Mouse (Mus musculus) midbrain, embryonic 14.5 days (tissue): Measurements from ENCODE around the gene Iqcf6. TPM values are rescaled to one million over a fixed set of nuclear protein-coding genes. Genes with fewer than 3 reads are reported as not detected.
"Not testable (repeated sequence)": the region's sequence is repeated elsewhere in the genome, so short reads cannot be mapped to it uniquely, and the experiment has no call there.

Source experiments
- ATAC-seq: fragments of 200-750 bp; cut with Nextera tagmentation; 2 replicates; pipeline ENCODE4 v1.8.0; 2017; ENCODE audit warnings: moderate number of reproducible peaks, moderate library complexity; ENCODE audit not compliant: low FRiP score, low TSS enrichment
- DNase-seq: peaks from one replicate; pipeline ENCODE4 v3.0.0-alpha.2; 2015
- H3K27ac ChIP-seq: fragments of 300-500 bp; sonication (generic); replicated peaks from 2 replicates; pipeline ENCODE4 v1.5.1; 2014; ENCODE audit warnings: mild to moderate bottlenecking, low read depth, low read length, moderate library complexity
- H3K27me3 ChIP-seq: fragments of 300-500 bp; sonication (generic); 2 replicates; pipeline ENCODE4 v1.6.1; 2014; ENCODE audit warnings: low read length, control low read depth, mixed read lengths; ENCODE audit not compliant: control insufficient read depth, insufficient read depth
- H3K36me3 ChIP-seq: fragments of 300-500 bp; sonication (generic); 2 replicates; pipeline ENCODE4 v1.6.1; 2014; ENCODE audit warnings: low read length, control low read depth; ENCODE audit not compliant: control insufficient read depth, insufficient read depth
- H3K4me1 ChIP-seq: fragments of 300-500 bp; sonication (generic); 2 replicates; pipeline ENCODE4 v1.6.1; 2014; ENCODE audit warnings: mild to moderate bottlenecking, antibody characterized with exemption, low read length, control low read depth; ENCODE audit not compliant: control insufficient read depth, insufficient read depth
- H3K4me2 ChIP-seq: fragments of 300-500 bp; sonication (generic); 2 replicates; pipeline ENCODE4 v1.6.1; 2014; ENCODE audit warnings: mild to moderate bottlenecking, low read length, moderate library complexity
- H3K4me3 ChIP-seq: fragments of 300-500 bp; sonication (generic); replicated peaks from 2 replicates; pipeline ENCODE4 v1.5.1; 2014; ENCODE audit warnings: low read depth, low read length
- H3K9ac ChIP-seq: fragments of 300-500 bp; sonication (generic); replicated peaks from 2 replicates; pipeline ENCODE4 v1.6.1; 2014; ENCODE audit warnings: mild to moderate bottlenecking, low read length, moderate library complexity
- H3K9me3 ChIP-seq: fragments of 300-500 bp; sonication (generic); 2 replicates; pipeline ENCODE4 v1.6.1; 2016; ENCODE audit warnings: low read length, control low read depth, mixed read lengths; ENCODE audit not compliant: control insufficient read depth
- WGBS: fragments of 180-500 bp; shearing (Covaris S2); extraction: QIAGEN DNeasy Blood & Tissue Kit; methylation state at CpG from one replicate; pipeline ENCODE4 v1.1.7; 2014; 5-methylcytosine and 5-hydroxymethylcytosine counted together
- polyA plus RNA-seq: library from polyadenylated mRNA; unstranded; fragments of >200 nt; fragmentation: Nextera tagmentation; extraction: Ambion mirVana; gene quantifications from 2 replicates; pipeline ENCODE4 v1.2.1, GENCODE M21; 2014

Iqcf6 gene
- polyA plus RNA-seq: not detected in 2 replicates

GRCm38 (mm10) chr9:106626282-106626681, at the start of gene Iqcf6:
TSS of gene Iqcf6 (plus strand) at chr9:106626582.
- no peak within 1 kb of the TSS for H3K9ac ChIP-seq
- no peak within 1 kb of the TSS for H3K4me2 ChIP-seq
- no peak within 1 kb of the TSS for H3K27ac ChIP-seq
- 79% methylated on average over 2 of the region's 2 CpGs for WGBS
- no peaks in the 10 kb centered on the region for H3K4me1 ChIP-seq
- no peaks in the 10 kb centered on the region for H3K36me3 ChIP-seq
- H3K27me3 ChIP-seq: no peaks in the 10 kb centered on the region
- ATAC-seq: no peak
- DNase-seq: no peak
- H3K4me3 ChIP-seq: no peak within 1 kb of the TSS
- no peaks in the 10 kb centered on the region for H3K9me3 ChIP-seq

GRCm38 (mm10) chr9:106580016-106580415, 46.4 kb upstream of the Iqcf6 start:
- Histone ChIP-seq H3K9me3 (no peaks in the 10 kb centered on the region), H3K27me3 (no peaks in the 10 kb centered on the region), H3K4me3 (no peak overlapping the region), H3K9ac (no peak overlapping the region), H3K36me3 (no peaks in the 10 kb centered on the region), H3K4me1 (no peaks in the 10 kb centered on the region), H3K27ac (no peak overlapping the region), H3K4me2 (no peak overlapping the region)
- WGBS: 88% methylated on average over 7 of the region's 7 CpGs
- DNase-seq: no peak
- no peak for ATAC-seq

DNA sequence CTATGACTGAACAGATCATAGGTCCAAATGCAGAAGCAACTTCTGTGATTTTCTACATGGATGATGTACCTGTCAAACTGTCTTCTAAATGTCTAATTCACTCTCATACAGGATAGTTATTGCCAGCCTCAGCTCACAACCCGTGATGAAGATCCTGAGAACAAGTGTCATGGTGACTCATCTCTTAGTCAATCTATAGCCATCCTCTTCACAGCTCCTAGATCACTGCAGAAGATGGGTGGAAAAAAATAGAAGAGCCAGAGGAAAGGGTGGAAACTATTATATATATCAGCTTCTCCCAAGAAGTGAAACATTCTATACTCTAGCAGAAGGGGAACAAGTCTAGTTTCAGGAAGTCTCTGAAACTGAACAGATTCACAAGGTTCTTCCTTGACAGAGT, 43.8 kb upstream of the Iqcf6 start:
- H3K36me3 ChIP-seq: no peaks in the 10 kb centered on the region
- DNase-seq (no peak), ATAC-seq (no peak)
- no peaks in the 10 kb centered on the region for H3K9me3 ChIP-seq
- 84% methylated on average over 1 of the region's 1 CpGs for WGBS
- H3K27me3 ChIP-seq: no peaks in the 10 kb centered on the region
- H3K4me2 ChIP-seq: no peak overlapping the region
- H3K4me3 ChIP-seq: no peak overlapping the region
- no peak overlapping the region for H3K9ac ChIP-seq
- no peaks in the 10 kb centered on the region for H3K4me1 ChIP-seq
- H3K27ac ChIP-seq: no peak overlapping the region

- Histone ChIP-seq H3K4me2 (no peak overlapping the region), H3K4me1 (no peaks in the 10 kb centered on the region), H3K36me3 (no peaks in the 10 kb centered on the region), H3K9ac (no peak overlapping the region), H3K27me3 (no peaks in the 10 kb centered on the region), H3K4me3 (no peak overlapping the region), H3K27ac (no peak overlapping the region), H3K9me3 (no peaks in the 10 kb centered on the region)
- ATAC-seq: no peak
- no peak for DNase-seq
- WGBS: 94% methylated on average over 5 of the region's 5 CpGs
Observed at GRCm38 (mm10) chr9:106592158-106592557, 34.2 kb upstream of the Iqcf6 start.

DNA sequence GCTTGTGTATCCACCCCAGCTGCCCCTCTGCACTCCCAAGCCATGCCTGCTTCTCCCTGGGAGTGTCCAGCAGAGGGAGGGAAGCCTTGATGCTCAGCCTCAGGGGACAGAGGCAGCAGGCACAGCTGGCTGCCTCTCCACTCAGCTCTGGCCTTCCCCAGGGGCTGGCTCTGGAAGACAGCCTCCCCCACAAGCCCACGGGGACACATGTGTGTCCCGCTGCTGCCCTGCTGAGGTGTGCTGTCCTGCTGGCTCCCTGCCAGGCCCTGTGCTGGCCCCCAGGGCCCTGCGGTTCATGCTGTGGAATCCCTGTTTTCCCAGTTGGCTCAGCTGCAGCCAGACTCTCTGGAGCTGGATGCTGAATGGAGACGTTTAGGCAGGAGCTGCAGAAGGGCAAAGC, 31.0 kb upstream of the Iqcf6 start:
- H3K9ac ChIP-seq, DNase-seq, H3K27ac ChIP-seq, H3K4me2 ChIP-seq, H3K9me3 ChIP-seq, H3K36me3 ChIP-seq, H3K27me3 ChIP-seq, ATAC-seq, H3K4me1 ChIP-seq, H3K4me3 ChIP-seq: not testable (repeated sequence)
- WGBS: 15% methylated on average over 4 of the region's 4 CpGs

DNA sequence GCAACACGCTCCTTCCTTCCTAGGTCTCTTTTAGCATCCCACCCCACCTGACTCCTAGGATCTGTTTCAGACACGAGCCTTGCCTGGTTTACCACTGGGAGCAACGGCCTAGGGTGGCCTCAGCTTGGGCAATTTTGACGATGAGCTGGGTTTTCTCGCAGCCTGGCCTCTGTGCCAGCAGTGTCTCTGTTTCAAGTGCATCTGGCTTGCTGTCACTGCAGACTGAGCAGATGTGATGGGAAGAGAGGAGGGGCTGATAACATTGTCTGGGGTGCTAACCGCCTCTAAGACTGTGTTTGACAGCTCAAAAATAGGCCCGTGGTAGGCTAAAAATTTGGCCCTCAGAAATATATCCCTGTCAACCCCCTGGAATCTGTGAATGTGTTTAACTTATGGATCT, 30.5 kb upstream of the Iqcf6 start:
- H3K4me3 ChIP-seq: no peak overlapping the region
- no peaks in the 10 kb centered on the region for H3K27me3 ChIP-seq
- no peak overlapping the region for H3K27ac ChIP-seq
- no peak overlapping the region for H3K9ac ChIP-seq
- H3K4me1 ChIP-seq: no peaks in the 10 kb centered on the region
- H3K4me2 ChIP-seq: no peak overlapping the region
- ATAC-seq (no peak), DNase-seq (no peak)
- H3K36me3 ChIP-seq: no peaks in the 10 kb centered on the region
- WGBS: 73% methylated on average over 7 of the region's 7 CpGs
- no peaks in the 10 kb centered on the region for H3K9me3 ChIP-seq

- DNase-seq (no peak), ATAC-seq (no peak)
- Histone ChIP-seq H3K4me1 (no peaks in the 10 kb centered on the region), H3K9ac (no peak overlapping the region), H3K9me3 (no peaks in the 10 kb centered on the region), H3K36me3 (no peaks in the 10 kb centered on the region), H3K4me3 (no peak overlapping the region), H3K27ac (no peak overlapping the region), H3K4me2 (no peak overlapping the region), H3K27me3 (no peaks in the 10 kb centered on the region)
- WGBS: 43% methylated on average over 7 of the region's 7 CpGs
Observed at GRCm38 (mm10) chr9:106598466-106598865, 27.9 kb upstream of the Iqcf6 start.

GRCm38 (mm10) chr9:106600546-106600945, 25.8 kb upstream of the Iqcf6 start:
- Histone ChIP-seq H3K4me1 (no peaks in the 10 kb centered on the region), H3K9me3 (no peaks in the 10 kb centered on the region), H3K9ac (no peak overlapping the region), H3K27ac (no peak overlapping the region), H3K4me3 (no peak overlapping the region), H3K4me2 (no peak overlapping the region), H3K36me3 (no peaks in the 10 kb centered on the region), H3K27me3 (no peaks in the 10 kb centered on the region)
- ATAC-seq (no peak), DNase-seq (peak; percentile 84)
- WGBS: 26% methylated on average over 8 of the region's 8 CpGs

DNA sequence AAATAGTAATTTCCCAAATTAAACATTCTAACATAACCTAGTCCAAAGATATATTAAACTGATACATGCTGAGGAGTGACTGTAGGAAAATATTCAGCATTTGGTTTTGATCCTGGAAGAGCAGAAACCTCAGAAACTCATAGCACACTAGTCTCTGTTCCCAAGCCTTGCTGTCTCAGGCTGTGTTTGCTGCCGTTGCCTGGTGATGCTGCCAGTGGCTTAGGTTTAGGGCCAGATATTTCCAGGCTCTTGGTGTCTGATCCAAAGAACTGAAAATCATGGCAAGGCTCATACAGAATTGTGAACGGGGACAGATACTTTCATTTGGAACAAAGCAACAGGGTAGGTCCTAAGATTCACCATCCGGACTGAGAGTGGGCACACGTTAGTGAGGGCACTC, 15.7 kb upstream of the Iqcf6 start:
- ATAC-seq (no peak), DNase-seq (no peak)
- H3K9ac ChIP-seq: no peak overlapping the region
- H3K27me3 ChIP-seq: no peaks in the 10 kb centered on the region
- no peak overlapping the region for H3K27ac ChIP-seq
- H3K9me3 ChIP-seq: no peaks in the 10 kb centered on the region
- no peak overlapping the region for H3K4me2 ChIP-seq
- no peak overlapping the region for H3K4me3 ChIP-seq
- 83% methylated on average over 4 of the region's 4 CpGs for WGBS
- H3K4me1 ChIP-seq: no peaks in the 10 kb centered on the region
- no peaks in the 10 kb centered on the region for H3K36me3 ChIP-seq
